Mouse (Mus musculus) lung, adult 2 months (tissue): ENCODE measurements around the gene Dok4.

ENCODE experiments used
- CTCF ChIP-seq: fragments of 200-500 bp; IDR thresholded peaks from 2 replicates; pipeline ENCODE4 v1.5.1; 2011; ENCODE audit warnings: mild to moderate bottlenecking, low read length, control low read depth; ENCODE audit not compliant: insufficient read depth
- POLR2A ChIP-seq: fragments of 200-500 bp; IDR thresholded peaks from 2 replicates; pipeline ENCODE4 v1.6.1; 2011; ENCODE audit warnings: low read depth, mild to moderate bottlenecking, control low read depth, low read length, borderline replicate concordance; ENCODE audit errors: extremely low read depth

DNA sequence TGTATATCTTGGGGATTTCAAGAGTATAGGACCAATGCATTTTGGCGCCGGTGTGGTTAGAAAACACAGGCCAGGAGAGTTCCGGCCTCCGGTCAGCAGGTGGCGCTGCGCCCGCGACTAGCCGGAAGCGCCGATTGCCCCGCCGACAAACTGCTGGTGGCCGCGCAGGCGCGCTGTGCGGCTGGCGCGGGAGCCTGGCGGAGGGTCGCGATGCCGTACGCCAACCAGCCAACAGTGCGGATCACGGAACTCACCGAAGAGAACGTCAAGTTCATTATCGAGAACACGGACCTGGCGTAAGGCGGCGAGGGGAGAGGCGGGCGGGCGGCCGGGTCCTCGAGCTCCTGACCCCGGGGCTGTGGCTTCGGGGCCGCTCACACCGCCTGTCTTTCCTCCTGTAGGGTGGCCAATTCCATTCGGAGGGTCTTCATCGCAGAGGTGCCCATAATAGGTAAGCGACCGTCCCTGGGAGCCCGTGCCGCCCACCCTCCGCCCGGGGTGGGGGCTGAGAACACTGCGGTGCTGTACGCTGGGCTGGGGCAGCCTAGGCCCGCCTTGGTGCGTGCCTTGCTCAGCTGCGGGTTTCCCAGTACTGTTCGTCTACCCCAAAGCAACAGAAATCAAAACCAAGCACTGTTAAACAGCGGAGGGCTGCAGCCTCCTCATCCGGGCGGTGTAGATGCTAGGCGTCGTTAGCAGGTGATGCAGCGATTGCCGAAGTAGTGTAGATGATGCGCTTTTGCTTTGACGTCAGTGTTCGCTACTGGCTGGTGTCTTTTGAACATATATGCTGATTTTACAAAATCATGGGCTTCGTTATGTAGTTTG lies 18.6 kb downstream of the Dok4 start, which contains the start of gene Polr2c:
- TF ChIP-seq CTCF (peak; percentile 56), POLR2A (peak; percentile 79; the same call in 1 of the 2 replicates)
